Mouse (Mus musculus) stomach, adult 2 months (tissue): ENCODE measurements around the gene Serpina12. TPM values are rescaled to one million over a fixed set of nuclear protein-coding genes. Genes with fewer than 3 reads are reported as not detected.

ENCODE experiments used
- polyA plus RNA-seq: library from polyadenylated mRNA; depleted of rRNA; stranded (reverse); fragments of >200 nt; gene quantifications from 2 replicates; pipeline ENCODE4 v1.2.3, GENCODE M21; 2012; rRNA removed

Gene Serpina12
- 0.70 and 2.3 TPM in 2 replicates for polyA plus RNA-seq

DNA sequence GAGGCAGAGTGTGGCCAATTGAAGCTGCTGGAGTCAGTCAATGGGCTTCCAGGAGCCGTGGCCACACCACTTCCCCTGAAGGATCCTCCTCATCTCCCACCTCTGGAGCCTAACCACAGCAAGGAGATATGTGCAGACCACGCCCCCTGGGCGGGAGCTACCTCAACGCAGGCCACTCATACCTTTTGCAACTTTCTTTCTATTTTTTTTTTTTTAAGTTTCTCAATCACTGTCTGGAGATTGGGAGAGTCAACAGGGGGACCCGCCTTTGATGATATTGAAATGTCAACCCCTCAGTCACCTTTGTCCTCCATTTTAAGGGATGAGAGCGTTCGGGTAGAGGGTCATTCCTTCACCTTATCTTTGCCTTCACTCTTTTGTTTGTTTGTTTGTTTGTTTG, at the start of gene Serpina12:
Serpina12 (minus strand) TSS at position 101 of the 400 bp plus-strand sequence.

GRCm38 (mm10) chr12:104013620-104014019, 30.6 kb downstream of the Serpina12 start, which contains the start of gene Serpina9:
TSS of gene Serpina9 (minus strand) at chr12:104013755.

GRCm38 (mm10) chr12:103989857-103990256, 54.4 kb downstream of the Serpina12 start, which contains the start of gene Serpina11:
TSS of gene Serpina11 (minus strand) at chr12:103989957.

Other genes starting within 250 kb of the Serpina12 start
- 0.69 and 1.6 TPM in 2 replicates for gene Serpina1b, start 214.1 kb downstream of the Serpina12 start, polyA plus RNA-seq
- gene Serpina1a, start 180.9 kb downstream of the Serpina12 start, polyA plus RNA-seq = 0.70 and 1.6 TPM in 2 replicates
- gene Serpina1c, start 139.6 kb downstream of the Serpina12 start, polyA plus RNA-seq = 0.96 TPM in 1 of 2 replicates, not detected in the other
- gene Serpina1e, start 85.5 kb downstream of the Serpina12 start, polyA plus RNA-seq = 1.8 TPM in 1 of 2 replicates, not detected in the other
- gene Serpina11, start 54.5 kb downstream of the Serpina12 start, polyA plus RNA-seq = 0.13 and 0.48 TPM in 2 replicates
- 0.73 and 1.8 TPM in 2 replicates for gene Serpina9, start 30.7 kb downstream of the Serpina12 start, polyA plus RNA-seq
- gene Serpina5, start 56.7 kb upstream of the Serpina12 start, polyA plus RNA-seq = not detected in 2 replicates
- gene Serpina3a, start 68.3 kb upstream of the Serpina12 start, polyA plus RNA-seq = not detected in 2 replicates
- gene Serpina3b, start 83.6 kb upstream of the Serpina12 start, polyA plus RNA-seq = 0.10 TPM in 1 of 2 replicates, not detected in the other
- gene Serpina3c, start 109.4 kb upstream of the Serpina12 start, polyA plus RNA-seq = 0.11 and 0.25 TPM in 2 replicates
- gene Serpina3f, start 170.1 kb upstream of the Serpina12 start, polyA plus RNA-seq = 0.04 and 0.12 TPM in 2 replicates
- gene Serpina3g, start 191.8 kb upstream of the Serpina12 start, polyA plus RNA-seq = 1.2 TPM in 2 replicates
- 0.05 and 0.08 TPM in 2 replicates for gene Serpina3i, start 218.7 kb upstream of the Serpina12 start, polyA plus RNA-seq